Mouse (Mus musculus): ENCODE results near the gene Ncoa3.
A peak's percentile ranks its signal among the peaks of the same experiment; 100 is the strongest.

Gene Ncoa3

DNA sequence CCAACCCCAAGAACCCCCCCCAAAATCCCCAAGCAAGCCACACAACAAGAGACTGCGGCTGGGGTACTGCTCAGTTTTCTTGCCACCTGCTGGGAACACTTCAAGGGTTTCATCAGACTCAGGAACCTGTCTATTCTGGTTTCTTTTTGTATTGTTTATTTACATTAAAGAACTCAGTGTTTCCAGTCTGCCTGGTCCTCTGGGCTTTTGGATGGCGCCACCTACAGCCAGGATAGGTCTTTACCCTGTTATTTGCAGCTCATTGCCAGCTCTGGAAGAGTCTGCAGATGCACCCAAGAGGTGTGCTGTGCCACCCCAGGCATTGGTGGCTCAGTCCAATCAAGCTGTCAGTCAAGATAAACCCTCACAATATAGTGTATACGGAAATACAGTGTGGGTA, 43.3 kb downstream of the Ncoa3 start:
- peak; percentile 84 for DNase-seq (ENCODE audit: low read depth)

DNA sequence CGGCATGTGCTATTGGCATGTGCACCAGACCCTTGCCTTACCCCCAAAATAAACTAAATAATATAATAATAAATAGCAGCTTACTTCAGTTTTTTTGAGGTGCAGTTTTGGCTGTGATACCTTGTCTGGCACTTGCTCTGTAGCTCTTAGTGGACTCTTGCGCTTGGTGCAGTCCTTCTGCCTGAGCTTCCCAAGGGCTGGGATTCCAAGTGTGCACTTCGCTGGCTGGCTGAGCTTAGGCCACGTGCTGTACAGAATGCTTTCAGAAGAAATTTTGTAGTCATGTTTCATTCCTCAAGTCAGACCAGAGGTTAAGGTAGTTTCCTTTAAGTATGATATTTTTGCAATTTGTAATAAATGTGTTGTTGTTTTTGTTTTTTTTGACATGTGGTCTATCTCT, 47.2 kb downstream of the Ncoa3 start:
- no peak for DNase-seq (ENCODE audit: low read depth)

DNA sequence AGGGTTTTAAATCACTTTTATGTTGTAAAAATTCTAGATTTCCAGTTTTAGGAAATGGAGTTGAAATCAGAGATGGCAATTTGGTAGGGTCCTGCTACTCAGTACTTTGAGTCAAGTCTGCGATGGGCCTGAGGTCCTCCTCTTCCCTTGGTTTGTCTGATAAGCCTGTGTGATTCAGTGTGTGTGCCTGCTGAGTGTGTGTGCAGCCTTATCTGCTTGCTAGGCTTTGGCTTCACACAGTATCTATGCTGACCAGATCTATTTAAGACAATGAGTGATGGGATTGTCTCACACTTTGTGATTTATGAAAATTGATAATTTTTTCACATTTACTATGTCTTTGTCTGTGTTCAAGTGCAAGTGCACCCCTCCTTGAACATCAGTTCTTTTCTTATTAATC, 50.1 kb downstream of the Ncoa3 start:
- DNase-seq (ENCODE audit: low read depth) = no peak

DNA sequence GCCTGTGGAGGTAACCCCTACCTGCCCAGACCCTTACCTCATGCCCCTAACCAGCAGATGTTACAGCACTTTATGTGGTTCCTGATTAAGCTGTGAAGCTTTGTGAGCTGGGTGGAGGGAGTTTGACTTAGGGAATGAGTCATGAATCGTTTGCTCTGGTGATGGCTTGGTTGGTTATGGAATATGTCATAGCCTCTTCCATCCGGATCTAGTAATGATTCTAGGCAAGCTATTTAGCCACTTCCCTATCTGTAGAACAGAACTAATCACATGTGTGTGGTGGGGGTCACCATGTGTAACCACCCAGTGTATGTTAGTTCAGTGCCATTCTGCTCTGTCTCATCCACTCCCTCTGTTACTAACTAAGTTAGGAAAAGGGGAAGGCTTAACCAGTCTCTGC, 52.6 kb downstream of the Ncoa3 start:
- peak; percentile 50 for DNase-seq (ENCODE audit: low read depth)

DNA sequence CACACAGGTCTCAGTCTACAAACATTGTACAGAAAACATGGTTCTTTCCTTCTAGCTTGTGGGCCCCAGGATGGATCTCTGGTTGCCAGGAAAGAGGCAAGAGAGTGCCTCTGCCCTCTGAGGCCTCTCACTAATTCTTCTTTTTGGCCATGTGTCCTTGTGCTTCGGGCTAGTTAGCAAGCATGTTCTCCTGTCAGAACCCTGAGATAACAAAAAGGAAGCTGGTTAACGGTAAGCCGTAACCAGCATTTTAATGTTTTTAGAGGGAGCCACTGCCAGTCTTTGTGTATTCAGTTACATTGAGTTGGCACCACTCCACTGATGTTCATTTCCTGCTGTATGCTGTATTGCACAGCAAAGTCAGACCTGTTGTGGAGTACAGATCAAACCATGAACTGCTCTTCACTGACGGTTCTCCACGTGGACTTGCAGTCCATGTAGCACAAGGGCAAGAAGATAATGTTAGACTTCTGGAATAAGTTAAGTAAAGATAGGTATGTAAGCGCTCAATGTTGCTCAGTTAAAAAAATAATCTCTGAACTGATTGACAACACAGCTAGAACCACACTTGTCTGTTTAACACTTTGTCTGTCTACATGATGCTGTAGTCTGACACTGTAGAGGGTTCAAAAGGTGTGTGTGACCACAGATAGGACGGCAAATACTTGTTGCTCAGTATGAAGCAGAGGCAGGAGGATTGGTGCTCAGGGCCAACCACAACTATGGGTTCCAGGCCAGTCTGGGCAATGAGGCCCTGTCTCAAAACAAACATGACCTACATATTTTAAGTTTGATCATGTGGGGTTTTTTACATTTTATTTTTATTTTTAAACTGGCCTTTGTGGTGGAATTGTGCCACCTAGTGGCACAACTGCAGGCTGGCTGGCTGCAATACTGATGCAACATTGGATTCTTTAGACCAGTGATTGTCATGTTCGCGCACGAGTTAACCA, 53.4 kb downstream of the Ncoa3 start:
- DNase-seq (ENCODE audit: low read depth) = peak; percentile 81

DNA sequence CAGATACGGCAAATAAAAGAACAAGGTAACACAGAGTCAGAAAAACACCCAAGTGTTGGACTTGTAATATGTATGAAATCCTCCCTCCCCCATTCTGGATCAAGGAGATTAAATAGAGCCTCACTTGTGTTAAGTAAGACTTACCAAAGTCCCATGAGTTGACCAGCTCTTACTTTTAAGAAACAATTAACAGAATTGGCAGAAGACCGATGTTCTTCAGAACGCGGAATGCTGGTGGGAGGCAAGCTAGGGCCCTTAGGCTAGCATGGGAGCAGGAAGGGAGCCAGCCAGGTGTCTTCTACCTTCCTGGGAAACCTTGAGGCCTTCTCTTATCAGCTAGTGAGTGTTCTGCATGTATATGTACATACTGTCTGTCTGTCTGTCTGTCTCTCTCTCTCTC, 55.5 kb downstream of the Ncoa3 start:
- no peak for DNase-seq (ENCODE audit: low read depth)

DNA sequence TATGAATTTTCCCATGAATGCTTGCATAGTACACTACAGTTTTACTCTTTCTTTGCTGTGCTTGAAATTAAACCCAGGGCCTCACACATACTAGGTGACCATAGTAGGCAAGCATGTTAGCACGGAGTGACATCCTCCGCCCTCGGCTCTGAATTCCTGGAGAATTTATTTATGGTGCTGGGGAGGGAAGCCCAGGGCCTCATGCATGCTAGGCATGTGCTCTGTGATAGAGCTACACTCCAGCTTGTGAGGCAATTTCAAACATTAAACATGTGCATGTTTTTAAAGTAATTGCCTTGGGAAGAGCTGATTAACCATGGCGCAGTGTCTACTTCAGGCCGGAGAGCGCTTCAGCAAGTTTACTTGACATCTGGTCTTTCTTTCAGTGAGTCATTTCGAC, 56.4 kb downstream of the Ncoa3 start:
- no peak for DNase-seq (ENCODE audit: low read depth)

DNA sequence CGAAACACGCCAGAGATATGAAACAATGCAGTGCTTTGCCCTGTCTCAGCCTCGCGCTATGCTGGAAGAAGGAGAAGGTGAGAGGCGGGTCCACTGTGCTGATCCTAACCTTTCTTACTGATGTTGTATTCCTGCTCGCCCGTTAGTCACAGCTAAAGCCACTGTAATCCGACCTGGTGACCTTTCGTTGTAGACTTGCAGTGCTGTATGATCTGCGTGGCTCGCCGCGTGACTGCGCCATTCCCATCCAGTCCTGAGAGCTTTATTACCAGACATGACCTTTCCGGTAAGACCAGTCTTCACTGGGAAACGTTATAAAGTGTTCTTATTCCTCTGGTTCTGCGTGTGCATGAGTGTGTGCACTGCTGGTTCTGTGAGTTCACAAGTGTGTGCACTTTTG, 59.0 kb downstream of the Ncoa3 start:
- DNase-seq (ENCODE audit: low read depth) = no peak

DNA sequence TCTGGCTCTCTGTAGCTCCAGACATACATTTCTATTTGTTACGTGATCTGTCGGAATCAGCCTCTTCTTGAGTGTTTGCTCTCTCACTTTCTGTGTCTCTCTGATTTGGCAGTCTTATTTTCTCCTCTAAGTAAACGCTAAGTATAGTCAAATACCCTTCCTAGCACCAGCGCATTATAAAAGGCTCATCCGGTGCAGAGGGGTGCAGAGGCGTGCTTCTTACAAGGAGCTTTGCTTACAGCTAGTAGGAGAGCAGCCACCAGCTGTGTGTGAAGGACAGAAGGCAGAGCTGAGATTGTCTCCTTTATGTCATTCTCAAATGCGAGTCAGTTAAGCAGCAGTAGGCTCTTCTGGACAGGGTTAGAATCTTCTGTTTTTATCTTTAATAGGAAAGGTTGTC, 59.5 kb downstream of the Ncoa3 start:
- no peak for DNase-seq (ENCODE audit: low read depth)

DNA sequence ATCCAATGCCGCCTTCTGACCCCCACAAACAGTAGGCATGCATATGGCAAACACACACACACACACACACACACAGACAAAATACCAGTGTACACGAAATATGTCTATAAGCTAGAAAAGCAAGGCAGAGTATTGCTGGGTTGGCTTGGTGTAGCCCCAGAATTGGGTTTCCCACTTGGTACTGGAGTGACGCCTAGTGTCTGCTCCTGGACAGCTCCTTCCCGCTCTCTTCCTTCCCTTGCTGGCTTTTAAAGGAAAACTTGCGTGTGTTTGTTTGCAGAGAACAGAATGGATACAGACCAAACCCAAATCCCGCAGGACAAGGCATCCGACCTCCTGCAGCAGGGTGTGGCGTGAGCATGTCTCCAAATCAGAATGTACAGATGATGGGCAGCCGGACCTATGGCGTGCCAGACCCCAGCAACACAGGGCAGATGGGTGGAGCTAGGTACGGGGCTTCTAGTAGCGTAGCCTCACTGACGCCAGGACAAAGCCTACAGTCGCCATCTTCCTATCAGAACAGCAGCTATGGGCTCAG, 61.6 kb downstream of the Ncoa3 start:
- DNase-seq (ENCODE audit: low read depth) = no peak

DNA sequence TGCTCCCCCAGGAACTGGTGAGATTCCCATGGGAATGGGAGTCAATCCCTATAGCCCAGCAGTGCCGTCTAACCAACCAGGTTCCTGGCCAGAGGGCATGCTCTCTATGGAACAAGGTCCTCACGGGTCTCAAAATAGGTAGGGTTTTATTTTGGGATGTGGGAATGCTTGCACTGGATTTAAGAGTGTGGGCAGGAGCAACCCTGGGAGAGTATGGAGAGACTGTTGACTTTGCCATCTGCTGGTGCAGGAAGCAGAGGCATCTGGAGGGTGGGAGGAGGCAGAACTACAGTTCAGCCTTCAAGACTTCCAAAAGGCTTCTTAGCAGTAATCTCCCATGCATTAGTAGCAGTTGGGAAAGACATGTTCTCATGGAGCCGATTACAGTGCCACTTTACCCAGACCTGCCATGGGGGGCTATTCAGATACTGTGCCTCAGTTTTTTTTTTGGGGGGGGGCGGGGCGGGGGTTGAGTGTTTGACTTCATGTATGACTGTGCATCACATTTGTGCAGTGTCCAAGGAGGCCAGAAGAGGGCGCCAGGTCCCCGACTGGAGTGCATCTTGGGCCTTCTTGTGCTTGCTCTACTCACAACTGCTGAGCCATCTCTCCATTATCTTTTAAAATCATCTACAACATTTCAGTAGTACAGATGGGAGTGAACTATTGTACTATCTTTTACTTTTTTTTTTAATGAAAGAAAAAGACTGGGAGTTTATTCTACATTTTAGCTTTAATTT, 67.4 kb downstream of the Ncoa3 start:
- peak; percentile 62 for DNase-seq (ENCODE audit: low read depth)

DNA sequence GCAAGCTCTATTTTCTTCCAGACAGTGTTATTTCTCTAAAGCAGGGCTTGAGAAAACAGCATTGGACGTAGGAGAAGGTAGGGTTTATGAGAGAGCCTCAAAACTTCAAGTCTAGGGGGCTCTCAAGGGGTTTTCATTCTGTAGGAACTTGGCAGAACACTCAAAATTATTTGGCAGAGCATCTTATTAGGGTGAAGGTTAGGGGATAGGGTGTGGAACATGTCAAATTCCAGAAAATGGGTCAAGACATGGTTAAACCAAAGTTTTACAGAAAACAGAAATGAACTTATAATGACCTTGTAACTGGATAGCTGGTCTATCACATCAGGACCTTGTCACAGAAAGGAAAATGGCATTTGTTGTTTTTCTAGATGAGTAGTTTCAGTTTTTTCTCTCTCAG, 69.6 kb downstream of the Ncoa3 start:
- peak; percentile 52 for DNase-seq (ENCODE audit: low read depth)

DNA sequence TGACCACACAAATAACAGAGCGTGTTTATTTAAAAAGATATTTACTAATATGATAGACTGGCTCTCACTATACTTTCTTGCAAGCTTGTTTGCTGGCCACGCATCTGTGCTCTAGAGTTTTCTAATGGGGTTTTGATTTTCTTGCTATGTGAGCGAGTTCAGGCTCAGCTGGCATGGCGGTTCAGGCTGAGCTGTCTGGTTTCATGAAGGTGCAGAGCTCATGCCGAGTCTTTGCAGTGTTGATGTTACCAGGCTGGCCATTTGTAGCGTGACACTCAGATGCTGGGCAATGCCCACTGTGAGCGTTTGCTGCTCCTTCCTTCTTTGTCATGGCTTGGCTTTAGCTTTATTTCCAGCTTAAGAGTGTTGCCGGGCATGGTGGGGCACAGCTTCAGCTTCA, 70.0 kb downstream of the Ncoa3 start:
- DNase-seq (ENCODE audit: low read depth) = no peak

DNA sequence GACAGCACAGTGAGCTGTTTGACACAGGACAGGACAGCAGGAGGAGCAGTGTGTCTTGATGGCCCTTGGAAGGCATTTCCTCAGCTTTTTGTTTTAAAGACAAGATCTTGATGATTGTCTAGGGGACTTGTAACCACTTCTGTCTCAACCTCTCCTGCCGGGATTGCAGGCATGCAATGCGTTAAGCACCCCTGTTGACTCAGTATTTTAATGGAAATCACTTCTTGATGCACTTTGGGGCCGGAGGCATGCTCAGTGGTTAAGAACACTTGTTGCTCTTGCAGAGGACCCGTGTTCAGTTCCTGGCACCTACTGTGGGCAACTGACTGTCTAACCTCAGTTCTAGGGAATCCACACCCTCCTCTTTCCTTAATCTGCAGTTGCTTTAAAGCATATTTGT, 74.0 kb downstream of the Ncoa3 start:
- no peak for DNase-seq (ENCODE audit: low read depth)

DNA sequence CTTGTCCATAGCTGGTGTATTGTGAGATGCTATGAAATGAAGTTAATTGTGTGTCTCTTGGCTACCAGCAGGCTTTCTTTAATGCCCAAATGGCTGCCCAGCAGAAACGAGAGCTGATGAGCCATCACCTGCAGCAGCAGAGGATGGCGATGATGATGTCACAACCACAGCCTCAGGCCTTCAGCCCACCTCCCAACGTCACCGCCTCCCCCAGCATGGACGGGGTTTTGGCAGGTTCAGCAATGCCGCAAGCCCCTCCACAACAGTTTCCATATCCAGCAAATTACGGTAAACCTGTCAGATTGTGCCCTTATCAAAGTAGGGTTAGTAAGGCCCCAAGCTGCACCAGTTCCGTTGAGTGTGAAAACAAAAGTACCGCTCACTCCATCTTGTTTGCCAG, 75.8 kb downstream of the Ncoa3 start:
- DNase-seq (ENCODE audit: low read depth) = no peak

DNA sequence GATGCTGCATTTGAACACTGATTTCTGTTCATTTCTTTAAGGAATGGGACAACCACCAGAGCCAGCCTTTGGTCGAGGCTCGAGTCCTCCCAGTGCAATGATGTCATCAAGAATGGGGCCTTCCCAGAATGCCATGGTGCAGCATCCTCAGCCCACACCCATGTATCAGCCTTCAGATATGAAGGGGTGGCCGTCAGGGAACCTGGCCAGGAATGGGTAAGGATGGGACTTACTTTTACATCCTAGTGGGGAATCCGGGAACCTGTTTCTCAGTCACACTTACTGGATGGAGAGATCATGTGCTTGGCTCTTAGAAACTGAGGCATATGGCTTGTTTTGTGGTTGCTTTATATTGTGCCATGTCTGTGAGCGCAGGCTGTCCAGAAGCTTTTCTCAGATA, 76.7 kb downstream of the Ncoa3 start:
- DNase-seq (ENCODE audit: low read depth) = no peak

DNA sequence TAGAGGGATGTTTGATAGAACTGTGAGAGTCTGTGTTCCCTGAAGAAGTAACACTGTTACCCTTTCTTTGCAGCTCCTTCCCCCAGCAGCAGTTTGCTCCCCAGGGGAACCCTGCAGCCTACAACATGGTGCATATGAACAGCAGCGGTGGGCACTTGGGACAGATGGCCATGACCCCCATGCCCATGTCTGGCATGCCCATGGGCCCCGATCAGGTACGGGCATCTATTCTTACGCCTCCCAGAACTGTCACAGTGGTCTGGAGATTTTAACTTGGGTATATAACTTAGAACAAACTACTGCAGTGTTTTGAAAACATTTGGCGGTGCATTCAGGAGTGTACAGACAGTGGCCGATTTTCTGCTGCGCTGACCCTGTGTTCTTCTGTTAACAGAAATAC, 77.3 kb downstream of the Ncoa3 start:
- DNase-seq (ENCODE audit: low read depth) = no peak

DNA sequence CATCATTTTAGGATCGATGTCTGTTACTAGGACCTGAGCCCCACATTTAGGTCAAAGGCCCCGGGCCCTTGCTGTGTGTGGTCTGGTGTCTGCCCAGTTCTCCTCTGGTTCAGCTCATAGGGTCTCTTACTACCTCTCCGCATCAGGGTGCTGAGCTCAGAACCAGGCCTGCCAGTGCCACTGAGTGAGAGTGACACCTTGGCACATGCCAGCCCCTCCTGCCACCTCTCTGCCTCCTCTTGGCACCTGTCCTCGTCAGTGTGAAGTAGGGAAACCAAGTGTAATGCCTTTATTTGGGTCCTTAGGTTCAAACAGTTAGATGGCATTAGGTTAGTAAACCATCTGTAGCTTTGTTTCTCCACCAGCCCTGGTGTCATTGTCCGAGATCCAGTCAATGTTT, 79.0 kb downstream of the Ncoa3 start:
- no peak for DNase-seq (ENCODE audit: low read depth)

DNA sequence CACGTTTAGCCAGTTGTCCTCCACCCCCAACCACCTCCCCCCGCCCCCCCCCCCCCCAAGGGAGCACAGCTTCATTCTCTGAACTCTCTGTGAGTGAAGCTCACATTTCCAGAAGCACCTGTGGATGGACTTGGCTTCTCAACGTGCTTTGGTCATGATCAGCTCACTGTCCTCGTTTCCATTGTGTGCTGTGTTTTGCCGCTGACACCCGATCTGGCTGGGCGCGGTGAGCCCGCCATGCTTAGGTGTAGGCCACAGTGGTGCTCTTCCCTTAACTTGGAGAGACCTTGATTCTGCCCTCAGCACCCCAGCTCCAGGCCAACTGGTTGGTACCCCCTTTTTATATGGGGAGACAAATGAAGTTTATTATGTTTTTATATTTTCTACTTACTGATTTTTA, 79.5 kb downstream of the Ncoa3 start:
- no peak for DNase-seq (ENCODE audit: low read depth)

DNA sequence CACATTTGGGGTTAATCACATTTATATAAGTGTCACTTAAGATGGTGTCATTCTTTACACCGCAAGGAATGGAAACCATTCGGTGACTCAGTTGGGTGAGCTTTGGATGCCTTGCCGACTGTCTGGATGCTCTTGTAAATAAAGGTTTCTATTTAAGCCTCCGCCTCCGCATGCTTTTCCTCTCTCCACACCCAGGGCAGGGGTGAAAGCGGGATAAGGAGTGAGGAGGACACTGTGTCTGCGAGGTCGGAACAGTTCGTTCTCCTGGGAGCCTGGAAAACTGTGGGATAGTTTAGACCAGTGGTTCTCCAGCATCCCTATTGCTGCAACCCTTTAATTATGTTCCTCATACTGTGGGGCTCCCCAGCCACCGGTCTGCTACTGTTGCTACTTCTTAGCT, 80.6 kb downstream of the Ncoa3 start:
- no peak for DNase-seq (ENCODE audit: low read depth)

DNA sequence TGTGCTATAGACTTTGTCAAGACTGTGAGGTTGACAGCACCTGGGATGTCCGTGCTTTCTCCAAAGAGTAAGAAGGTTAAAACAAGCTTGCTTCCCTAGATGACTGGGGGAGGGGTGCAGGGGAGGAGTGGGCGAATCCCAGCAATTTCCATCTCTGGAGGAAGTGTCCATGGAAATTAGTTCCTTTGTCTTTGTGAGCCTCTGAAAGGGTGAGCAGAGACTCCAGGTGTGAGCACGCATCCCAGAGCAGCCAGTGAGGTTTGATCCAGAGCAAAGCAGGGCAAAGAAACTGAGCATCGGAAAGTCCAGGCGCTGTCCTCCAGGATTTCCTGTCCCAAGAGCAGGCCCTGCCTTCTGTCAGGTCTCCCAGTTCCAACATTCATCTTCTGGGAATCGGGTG, 81.9 kb downstream of the Ncoa3 start:
- no peak for DNase-seq (ENCODE audit: low read depth)

DNA sequence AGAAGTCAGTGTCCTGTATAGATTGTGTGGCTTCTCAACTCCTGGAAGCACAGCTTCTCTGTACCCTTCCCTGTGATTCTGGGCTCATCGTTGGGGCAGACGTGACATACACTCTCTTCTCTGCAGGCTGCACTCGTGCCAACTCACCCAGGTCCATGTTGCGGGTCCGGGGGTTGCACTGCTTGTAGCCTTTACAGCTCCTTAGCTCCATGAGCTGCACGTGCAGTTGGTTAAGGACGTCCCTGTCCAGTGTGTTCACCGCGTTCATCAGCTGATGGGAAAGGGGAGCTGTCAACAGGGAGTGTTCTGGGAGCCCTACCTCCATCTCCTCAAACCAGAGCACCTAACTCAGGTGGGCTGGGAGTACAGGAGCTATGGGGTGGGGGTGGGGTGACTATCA, 84.9 kb downstream of the Ncoa3 start:
- no peak for DNase-seq (ENCODE audit: low read depth)

DNA sequence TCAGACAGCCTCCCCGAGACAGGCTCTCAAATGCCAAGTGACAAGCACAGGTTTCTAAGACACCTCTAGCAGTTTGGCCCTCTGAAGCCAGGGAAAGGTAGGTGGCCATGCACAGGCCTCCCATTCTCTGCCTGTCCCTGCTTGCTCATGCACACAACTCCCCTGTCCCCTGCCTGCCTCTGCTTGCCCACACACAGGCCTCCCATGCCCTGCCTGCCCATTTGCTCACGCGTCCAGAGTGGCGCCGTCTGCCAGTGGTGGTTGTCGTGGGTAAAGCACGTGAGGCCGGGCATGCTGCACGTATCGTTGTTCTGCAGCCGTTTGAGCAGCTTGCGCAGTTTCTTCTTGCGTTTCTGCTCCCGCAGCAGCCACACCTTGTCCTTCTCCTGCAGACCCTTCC, 86.8 kb downstream of the Ncoa3 start:
- DNase-seq (ENCODE audit: low read depth) = no peak
